Mouse (Mus musculus) cerebellum, postnatal 25 days (tissue): ENCODE results near the gene Fkbp5.
A peak's percentile ranks its signal among the peaks of the same experiment; 100 is the strongest.
"Not testable (repeated sequence)": the region's sequence is repeated elsewhere in the genome, so short reads cannot be mapped to it uniquely, and the experiment has no call there.

Experiments used
- DNase-seq, 2 experiments: peaks; one replicate each; pipeline ENCODE4 v3.0.0; 2021; ENCODE audit warnings: mixed read lengths in 2 of 2

Gene Fkbp5

DNA sequence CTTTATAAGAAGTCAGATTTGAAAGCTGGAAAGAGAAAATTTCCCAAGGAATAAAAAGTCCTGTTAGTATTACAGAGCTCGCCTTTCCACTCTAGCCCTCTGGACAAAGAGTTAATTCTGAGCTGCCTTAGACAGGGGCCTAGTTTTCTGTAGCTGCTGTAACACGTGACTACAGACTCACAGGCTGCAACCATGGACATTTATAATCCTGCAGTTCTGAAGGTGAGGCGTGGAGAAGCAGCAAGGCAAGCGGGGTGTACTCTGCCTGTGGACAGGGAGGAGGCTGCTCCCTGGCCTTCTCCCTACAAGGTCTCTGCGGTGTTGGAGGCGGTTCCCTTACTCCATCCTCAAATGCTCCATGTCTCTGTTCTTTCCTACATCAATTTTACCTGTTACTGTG is 64.4 kb downstream of the Fkbp5 start:
- DNase-seq, result no peak

DNA sequence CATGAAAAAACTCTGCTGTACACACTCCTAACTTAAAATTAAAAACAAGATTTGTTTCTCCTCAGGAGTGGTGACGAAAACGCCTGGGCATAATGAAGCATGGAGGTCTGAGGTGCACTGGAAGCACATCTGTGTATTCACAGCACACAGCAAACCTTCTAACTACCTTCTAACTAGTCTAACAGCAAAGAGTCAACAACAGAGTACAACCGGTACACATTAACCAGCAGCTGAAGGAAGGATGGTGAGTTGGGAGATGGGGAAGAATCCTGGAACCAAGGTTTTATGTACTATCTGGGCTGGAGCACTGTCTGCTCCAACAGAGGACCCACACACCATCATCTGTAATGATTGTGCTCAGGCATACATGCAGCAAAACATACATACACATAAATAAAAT is 65.4 kb downstream of the Fkbp5 start:
- DNase-seq, result no peak

DNA sequence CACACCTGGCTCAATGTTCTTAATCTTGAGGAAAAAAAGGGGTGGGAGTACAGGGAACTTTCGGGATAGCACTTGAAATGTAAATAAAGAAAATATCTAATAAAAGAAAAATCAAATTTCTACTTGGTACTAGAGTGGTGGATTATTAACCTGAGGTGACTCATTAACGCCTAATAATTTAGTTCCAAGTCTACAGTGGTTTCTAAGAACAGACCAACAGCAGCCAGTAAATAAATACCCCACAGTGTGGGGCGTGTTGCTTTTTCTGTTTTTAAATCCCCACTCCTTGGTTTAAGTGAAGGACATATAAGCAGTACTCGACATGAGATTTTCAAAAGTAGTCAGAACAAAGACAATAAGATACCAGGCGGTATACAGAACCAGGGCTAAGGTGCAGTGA is 65.8 kb downstream of the Fkbp5 start:
- DNase-seq, result no peak

DNA sequence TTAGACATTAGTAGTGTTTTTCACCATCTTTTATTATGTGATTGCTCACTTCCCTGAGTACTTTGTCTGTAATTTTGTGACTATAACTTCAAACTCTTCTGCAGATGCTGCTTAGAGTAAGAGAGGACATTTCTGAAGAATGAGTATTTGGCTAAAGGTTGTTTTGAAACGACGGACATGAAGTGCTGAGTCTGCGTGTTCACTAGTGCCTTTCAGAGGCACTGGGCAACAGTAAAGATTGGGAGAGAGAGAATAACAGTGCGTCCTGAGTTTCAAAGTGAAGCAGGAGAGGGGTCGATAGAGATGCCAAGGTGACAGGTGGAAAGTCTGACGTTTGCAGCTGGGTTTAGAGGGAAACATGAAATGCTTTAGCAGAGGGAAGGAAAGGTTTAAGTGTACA is 69.1 kb downstream of the Fkbp5 start:
- DNase-seq, result no peak

DNA sequence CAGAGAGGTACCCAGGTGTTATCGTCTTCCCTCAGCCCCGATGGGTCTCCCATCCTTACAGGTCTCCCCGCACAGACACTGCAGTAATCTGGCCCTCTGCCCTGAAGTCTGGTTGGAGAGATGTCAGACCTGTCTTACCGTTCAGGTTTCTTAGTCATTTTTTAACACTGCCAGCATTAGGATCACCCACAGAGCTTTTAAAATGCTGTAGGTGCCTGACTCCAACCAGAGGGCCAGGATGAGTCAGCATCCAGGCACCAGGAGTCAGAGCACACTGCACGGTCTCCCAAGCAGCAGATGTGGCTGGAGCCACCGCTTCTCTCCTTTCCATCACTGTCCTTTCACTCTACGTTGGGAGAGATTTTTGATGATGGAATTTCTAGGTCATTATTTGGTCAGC is 69.5 kb downstream of the Fkbp5 start:
- DNase-seq, result peak in 1 of 2 experiments; percentile 23

DNA sequence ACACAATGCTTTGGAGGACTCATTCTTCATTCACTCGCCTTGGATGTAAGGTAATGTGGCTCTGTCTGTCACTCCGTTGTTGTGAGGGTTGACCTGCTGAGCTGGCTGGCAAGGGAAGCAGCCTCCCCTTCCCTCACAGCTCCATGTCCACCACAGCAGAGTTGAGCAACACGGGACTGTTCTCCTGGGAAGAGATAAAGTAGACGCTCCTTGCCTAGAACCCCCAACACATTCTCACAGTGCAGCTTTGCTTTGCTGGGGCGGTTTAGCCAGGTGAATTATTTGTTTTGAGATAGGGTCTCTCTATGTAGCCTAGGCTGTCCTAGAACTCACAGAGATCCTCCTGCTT is 70.5 kb downstream of the Fkbp5 start:
- DNase-seq, result no peak

DNA sequence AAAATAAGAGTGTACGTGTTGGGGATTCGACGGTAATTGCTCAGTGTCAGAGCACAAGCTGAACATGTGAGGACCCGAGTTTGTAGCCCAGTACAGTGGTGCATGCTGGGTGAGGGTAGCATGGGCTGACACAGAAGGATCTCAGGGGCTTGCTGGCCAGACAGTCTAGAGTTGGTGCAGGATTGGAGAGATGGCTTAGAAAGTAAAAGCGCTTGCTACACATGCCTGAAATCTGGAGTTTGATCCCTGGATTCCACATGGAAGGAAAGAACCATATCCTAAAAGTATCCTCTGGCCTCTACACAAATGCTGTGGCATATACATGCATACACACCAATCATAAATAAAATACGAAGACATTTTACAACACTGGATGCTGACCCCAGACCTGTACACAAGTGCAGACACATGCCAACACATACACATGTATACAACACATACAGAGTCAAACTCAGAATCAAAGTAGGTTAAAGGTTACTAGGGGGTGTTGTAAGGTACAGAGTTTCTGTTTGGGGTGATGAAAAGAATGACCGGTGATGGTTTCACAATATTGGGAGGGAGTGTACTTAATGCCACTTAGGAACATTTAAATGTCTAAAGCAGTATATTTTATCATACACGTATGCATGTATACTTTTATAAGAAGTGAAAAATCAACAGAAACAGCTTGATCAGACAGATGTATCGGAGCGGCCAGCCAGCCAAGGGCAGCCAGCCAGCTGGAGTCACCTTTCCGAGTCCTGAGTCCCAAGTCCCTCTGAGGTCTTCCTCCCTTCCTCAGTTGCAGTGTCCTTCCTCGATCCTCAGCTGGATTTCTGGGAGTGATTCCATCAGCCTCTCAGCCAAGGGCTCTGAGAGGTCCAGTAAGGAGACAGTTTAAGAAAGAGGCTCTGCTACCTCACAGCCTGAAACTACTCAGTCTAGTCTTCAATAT is 71.2 kb downstream of the Fkbp5 start:
- DNase-seq, result no peak

DNA sequence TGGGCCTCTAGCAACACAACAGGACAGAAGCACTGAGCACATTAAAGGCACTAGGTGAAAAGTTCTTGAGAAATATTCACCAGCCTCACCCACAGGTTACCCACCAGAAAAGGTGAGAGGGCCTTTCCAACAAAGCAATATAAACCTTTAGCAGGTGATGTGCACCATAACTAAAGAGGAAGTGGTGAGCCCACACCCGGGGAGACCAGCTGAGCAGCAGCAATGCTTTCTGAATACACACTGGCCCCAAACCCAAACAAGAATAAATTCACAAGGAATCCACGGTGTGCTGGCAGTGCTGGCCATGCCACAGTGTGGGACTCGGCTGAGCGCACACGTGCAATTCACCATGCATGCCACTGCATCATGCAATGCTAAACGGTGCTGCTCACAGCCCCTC is 74.7 kb downstream of the Fkbp5 start:
- DNase-seq, result no peak

DNA sequence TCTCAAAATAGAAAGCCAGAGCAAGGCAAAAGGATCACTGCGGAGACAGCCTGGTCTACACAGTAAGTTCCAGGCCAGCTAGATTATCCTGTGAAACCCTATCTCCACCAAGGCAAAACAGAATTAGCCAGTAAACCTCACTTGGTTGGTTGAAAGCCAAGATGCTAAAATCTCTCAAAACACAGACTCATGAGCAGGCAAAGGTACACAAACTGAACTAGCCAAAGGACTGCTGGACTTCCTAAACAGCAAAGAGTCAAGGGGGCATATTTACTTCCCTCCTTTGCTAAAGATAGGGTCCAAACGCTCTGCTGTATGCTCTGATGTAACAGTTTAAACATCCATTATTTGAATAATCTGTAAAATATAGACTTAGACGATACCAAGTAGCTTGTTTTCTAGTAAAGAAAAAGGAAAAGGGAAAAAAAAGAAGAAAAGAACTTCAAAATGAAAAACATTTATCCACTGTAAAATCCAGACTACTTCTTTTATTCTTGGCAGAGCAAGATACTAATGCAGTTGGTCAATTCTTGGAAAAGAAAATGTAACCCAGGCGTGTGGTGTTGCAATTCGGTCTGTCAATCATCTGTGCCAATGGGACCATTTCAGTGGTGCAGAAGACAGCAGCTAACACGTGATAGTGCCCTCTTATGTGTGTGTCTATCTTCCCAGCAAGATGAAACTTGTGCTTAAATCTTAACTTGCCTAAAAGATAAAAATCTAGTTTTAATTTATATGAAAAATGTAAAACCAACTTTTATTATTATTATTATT is 78.8 kb downstream of the Fkbp5 start:
- DNase-seq, result no peak

DNA sequence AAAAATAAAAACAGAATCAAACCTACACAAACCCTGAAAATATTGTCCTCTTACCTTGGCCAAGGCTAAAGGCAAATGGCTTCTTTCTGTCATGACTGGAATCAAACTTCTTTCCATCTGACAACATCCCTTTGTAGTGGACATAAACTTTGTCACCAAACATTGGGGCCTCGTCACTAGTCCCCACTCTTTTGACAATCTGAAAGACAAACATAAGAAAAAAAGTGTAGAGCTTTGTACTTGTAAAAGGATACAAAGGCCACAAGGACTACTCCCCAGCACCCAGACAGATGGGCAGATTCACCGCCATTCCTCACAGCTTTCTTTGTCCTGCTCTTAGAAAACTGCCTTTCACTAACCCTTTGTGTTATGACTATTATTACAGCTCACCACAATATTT is 79.4 kb downstream of the Fkbp5 start:
- DNase-seq, result no peak

DNA sequence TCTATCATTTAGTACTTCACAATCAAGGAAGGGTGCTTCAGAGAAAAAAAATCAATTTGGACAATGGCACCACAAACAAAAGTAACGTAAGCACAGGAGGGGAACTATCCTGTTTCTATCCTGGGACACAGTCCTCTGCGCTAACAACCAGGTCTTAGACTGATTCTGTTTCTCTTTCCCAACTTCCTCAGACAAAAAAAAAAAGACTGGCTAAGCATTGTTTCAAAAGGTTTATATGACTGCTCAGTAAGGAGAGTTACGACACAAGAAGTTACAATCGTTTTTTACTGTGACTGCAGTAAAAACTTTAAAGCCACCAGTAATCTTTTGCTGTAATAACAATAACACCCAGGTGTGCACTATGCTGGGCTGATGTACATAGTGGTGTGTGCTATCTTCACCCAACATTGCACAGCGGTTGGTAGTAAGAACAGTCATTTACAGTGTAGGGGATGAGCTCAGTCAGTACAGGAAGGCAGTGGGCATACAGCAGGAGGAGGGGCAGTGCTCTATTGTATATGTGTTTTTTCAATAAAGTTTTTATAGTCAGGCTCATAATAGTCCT is 82.3 kb downstream of the Fkbp5 start:
- no peak for DNase-seq

DNA sequence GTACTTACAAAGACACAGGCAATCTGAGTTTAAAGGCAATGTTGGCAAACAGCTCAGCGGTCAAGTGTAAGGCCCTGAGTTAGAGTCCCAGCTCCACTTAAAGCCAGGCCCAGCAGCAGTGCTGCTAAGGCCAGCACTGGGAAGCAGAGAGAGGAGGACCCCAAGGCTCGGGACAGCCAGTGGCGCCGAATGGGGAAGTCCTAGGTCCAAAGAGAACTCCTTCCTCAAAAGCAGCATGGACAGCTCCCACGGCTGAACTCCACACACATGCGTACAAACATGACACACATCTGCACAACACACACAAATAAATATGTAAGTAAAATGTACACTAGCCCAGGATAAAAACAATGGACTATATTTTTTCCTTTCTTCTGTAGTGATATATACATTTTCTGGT is 84.3 kb downstream of the Fkbp5 start:
- no peak for DNase-seq

DNA sequence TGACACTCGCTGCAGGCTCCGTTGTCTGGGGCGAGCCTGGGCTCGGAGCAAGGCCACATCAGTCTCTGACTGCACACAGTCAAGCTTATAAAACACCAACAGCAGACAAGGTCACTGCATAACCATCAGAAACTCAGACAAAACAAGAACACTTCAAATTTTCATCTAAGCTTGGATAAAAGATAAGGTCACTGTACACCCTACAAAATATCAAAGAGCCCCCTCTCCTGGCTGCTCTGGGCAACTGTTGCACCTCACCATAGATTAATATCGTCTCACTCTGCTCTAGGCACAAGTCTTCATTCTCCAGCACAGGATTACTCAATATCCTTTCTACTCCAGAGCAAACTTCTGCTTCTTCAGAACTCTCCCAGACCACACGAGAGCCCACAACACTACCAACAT is 85.4 kb downstream of the Fkbp5 start:
- no peak for DNase-seq

DNA sequence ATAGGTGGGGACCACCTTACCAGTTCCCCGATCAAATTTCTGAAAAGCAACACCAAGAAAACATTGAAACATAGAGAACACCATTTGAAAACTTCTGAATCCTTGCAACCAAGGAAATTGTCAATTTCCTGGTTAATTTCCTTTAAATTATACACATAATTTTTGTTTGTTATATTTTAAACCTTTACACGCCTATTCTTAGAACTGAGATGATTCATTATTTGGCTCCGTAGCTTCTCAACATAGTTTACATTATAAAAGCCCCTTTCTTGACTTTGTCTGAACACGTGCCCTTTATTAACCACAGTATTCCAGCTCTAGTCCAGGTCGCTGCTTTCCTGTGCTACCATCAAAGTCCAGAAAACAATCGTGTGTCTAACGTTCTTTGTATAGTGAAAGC is 86.3 kb downstream of the Fkbp5 start:
- no peak for DNase-seq

DNA sequence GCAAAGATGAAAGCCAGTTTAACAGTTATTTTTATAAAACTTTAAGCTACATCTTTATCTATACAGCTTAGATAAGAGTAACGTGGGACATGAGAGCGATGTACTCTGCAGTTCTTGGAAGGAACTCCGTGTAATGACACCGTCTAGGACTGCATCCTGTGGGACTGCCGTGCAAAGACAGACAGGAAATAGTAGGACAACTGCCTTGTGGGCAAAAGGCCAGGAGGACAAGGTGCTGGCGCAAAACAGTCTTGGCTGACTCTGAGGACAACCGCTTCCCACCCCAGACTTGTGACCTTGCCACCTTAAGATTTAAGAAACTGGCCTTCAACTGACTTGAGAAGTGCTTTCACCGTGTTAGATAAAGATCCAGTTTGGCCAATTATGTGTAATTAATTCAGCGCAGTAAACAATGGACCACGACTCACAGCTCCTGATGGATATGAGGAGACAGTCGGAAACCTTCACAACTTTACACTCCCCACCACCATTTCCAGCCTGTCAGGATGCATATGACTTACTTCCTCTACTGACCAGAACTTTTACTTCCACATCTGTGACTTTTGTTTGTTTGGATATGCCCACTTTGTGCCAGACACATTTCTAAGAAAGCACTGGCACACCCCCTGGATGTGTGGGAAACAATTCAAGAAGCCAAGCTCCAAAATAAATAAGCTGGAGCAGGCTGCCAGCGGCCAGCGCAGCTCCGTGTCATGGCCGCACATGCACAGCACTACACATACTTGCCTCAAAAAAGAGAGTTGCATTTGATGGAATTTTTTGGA is 88.7 kb downstream of the Fkbp5 start:
- peak in 1 of 2 experiments; percentile 20 for DNase-seq

DNA sequence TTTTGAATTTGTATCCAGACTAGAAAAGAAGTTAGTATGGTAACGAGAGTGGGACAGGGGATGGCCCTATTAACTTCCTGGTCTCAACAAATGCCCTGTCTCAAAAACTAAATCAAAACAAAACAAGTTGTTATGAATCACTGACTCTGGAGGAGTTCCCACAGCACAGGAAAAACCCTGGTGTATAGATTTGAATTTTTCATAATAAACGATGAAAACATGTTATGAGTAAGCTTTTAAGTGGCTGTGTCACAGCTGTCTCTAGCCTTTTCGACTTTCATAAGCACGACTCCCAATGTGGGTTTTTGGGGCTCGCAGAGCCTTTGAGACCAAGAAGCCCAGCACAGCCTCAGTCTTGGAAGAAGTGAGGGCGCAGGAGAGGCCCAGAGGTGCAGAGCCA is 89.7 kb downstream of the Fkbp5 start:
- DNase-seq, result no peak

DNA sequence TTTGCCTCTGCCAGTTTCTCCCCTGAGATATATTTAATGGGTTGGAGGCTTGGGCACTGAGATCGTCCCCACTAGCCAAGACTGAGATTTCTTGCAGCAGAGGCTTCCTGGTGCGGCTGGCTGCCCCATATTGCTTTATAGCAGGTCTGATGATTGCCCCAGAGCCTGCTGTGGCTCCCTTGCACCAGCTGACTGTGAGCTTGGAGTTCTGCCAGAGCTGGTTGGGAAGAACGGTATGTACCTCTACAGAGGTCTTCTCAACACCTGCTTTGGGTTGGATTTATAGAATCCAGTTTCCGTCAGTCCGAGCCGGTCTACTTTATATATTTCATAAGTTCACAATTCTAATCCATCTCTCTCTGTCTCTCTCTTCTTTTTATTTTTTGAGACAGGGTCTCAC is 93.0 kb downstream of the Fkbp5 start:
- no peak for DNase-seq

DNA sequence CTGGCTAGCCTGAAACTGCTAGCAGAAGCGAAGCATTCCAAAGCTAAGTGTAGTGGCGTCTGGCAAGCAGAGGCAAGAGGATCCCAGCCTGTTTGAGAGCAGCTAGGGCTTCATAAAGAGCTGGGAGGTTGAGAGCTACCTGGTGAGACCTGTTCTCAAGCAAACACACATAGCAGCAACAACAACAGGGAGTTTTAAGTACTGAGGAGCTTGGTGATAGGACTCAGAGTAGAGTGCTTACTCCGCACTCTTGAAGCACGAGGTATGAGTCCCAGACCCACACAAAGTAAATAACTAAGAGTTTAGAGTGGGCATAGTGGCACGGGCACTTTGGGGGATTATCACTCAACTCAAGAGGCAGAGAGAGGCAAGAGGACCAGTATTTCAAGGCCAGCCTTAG is 96.3 kb downstream of the Fkbp5 start:
- DNase-seq, result no peak

DNA sequence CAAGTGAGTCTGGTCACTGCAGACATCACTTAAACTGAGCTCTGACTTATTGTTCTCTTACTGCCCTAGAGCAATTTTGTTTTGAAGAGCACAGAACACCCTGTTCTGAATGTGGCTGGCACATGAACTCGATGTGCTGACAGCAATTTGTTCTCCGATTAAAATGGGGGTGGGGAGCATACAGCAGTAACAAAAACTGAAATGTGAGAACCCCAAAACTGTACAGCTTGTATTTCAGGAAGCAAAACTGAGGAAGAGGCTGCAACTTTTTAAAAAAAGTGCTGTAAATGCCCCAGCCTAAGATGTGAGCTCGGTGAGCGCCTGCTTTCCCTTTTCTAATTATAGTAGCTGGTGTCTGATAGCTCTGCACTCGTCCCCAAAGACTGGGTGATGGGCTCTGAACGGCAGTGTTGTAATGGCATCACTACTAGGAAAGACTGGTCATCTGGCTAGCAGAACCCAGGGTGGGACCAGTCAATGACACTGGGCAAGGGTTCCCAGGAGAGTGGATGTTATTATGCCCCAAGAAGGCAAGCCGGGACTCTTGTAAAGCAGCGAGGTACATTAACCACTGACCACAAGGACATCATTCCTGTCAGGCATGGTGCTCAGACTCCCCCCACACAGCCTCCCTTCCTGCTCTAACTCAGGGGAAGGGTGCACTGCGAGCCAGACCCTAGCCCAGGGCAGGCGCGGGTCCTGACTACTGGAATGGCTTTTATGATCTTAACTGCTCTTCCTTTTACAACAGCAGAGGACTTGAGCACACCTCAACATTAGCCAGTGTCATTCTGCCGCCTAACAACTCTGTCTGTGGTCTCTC is 96.9 kb downstream of the Fkbp5 start:
- DNase-seq, result no peak

DNA sequence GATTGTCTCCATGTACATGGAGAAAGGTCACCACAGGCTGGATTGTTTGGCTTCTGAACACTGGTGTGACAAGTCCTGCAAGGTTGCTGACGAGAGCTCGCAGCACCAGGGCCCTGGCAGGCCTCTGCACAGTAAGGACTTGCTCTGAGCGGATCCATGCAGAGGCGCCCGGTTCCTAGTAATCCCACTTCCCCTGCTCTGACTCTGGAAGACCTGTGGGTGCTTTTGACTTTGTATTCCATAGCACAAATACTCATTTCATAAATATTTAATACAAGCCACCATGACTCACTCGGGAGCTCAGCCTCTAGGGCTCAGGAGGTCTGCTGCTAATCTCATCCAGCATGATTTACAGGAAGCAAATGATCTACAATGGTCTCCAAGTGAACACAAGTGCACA is 97.7 kb downstream of the Fkbp5 start:
- DNase-seq, result no peak

DNA sequence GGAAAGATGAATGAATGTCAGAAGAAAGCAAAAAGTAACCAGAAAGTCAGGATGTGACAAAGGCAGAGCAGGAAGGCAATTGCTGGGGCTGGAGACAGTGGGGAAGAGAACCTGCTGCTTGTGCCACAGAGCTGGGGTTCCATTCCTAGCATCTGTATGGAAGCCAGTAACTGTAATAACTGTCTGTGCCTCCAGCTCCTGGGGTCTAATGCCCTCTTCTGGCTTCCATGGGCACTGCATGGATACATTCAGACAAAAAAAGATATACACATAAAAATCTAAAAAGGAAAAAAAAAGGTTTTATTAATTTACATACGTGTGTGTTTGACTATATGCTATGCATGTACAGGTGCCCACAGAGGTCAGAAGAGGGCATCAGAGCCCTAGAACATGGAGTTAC is 98.4 kb downstream of the Fkbp5 start:
- DNase-seq, result peak in 1 of 2 experiments; percentile 9

DNA sequence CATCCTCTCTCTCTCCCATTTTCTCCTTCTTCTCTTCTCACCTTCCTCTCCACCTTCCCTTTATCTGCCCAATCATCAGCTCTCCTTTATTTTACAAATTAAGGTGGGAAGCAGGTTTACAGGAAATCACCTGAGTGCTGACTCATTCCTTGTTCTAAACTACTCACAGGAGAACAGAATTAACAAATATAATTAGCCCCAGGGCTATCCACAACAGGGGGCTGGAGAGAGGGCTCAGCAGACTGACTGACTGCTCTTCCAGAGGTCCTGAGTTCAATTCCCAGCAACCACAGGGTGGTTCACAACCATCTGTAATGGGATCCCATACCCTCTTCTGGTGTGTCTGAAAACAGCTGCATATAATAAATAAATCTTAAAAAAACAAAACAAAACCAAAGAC is 98.8 kb downstream of the Fkbp5 start:
- not testable (repeated sequence) for DNase-seq
